Mouse (Mus musculus): Measurements from ENCODE around the gene Rhbdd1. TPM values are rescaled to one million over a fixed set of nuclear protein-coding genes. Genes with fewer than 3 reads are reported as not detected.

The Rhbdd1 gene
- total and polyA plus RNA-seq, 3 experiments: 12.6 to 21.8 (median 19.8) TPM

GRCm38 (mm10) chr1:82407786-82408185 lies 91.5 kb downstream of the Rhbdd1 start:
- Histone ChIP-seq H3K9me3 (replicated peaks; ENCODE audit: low read length) (no peaks in the 10 kb centered on the region), H3K4me3 (replicated peaks in 1 of 3; ENCODE audit: low read depth in 2 of 3, low read length in 2 of 3, poor library complexity in 1 of 3) (no peak overlapping the region), H3K9ac (ENCODE audit: insufficient read depth, low read depth) (no peak overlapping the region), H3K79me2 (replicated peaks; ENCODE audit: control insufficient read depth, extremely low read depth, insufficient read depth, poor library complexity, severe bottlenecking) (no peaks in the 10 kb centered on the region), H3K27me3 (replicated peaks) (no peaks in the 10 kb centered on the region), H3K4me1 (ENCODE audit: control insufficient read depth in 1 of 2, insufficient read depth in 2 of 2) (no peaks in the 10 kb centered on the region), H3K4me2 (ENCODE audit: insufficient read depth, low read depth, poor library complexity, severe bottlenecking) (no peak overlapping the region), H3K27ac (ENCODE audit: insufficient read depth, low read depth) (no peak overlapping the region), H3K36me3 (replicated peaks in 1 of 2; ENCODE audit: control insufficient read depth in 1 of 2, insufficient read depth in 1 of 2, low read length in 1 of 2) (peaks cover 12 to 60% of the 10 kb centered on the region in 2 experiments)
- dilution Hi-C loops (cut with MboI; ENCODE audit: extremely low pct_ligation_motif_present, extremely low pct_unique_long_range_greater_than_20kb, low sequenced_read_pairs): no loop called here
- DNase-seq (ENCODE audit: extremely low read depth): no peak
- no peak for TF ChIP-seq KAT2A (IDR thresholded peaks at IDR 0.05; ENCODE audit: insufficient replicate concordance, low read length)
- no peak for TF ChIP-seq UBTF (IDR thresholded peaks at IDR 0.05; ENCODE audit: low read depth, low read length)
- TF ChIP-seq POLR2AphosphoS2 (IDR thresholded peaks at IDR 0.05; ENCODE audit: low read depth, low read length): no peak
- TF ChIP-seq E2F4 (IDR thresholded peaks at IDR 0.05; ENCODE audit: insufficient replicate concordance, low read depth, low read length): no peak
- TF ChIP-seq JUND (conservative IDR thresholded peaks at IDR 0.05; ENCODE audit: low read depth, low read length): no peak
- TF ChIP-seq ZNF384 (IDR thresholded peaks at IDR 0.05; ENCODE audit: low read depth, low read length): no peak
- no peak for TF ChIP-seq CHD2 (IDR thresholded peaks at IDR 0.05; ENCODE audit: low read length)
- TF ChIP-seq NELFE (IDR thresholded peaks at IDR 0.05; ENCODE audit: low read depth, low read length): no peak
- TF ChIP-seq TBP (conservative IDR thresholded peaks at IDR 0.05; ENCODE audit: low read depth, low read length): no peak
- TF ChIP-seq MAZ (IDR thresholded peaks at IDR 0.05; ENCODE audit: low read depth, low read length): no peak
- TF ChIP-seq SMC3 (IDR thresholded peaks at IDR 0.05; ENCODE audit: low read depth, low read length): no peak
- no peak for TF ChIP-seq ZKSCAN1 (IDR thresholded peaks at IDR 0.05; ENCODE audit: borderline replicate concordance, low read depth, low read length)
- TF ChIP-seq BHLHE40 (IDR thresholded peaks at IDR 0.05; ENCODE audit: low read depth, low read length): no peak
- no peak for TF ChIP-seq GABPA (IDR thresholded peaks at IDR 0.05; ENCODE audit: insufficient replicate concordance, low read depth, low read length)
- no peak for TF ChIP-seq RCOR1 (conservative IDR thresholded peaks at IDR 0.05; ENCODE audit: low read depth, low read length)
- no peak for TF ChIP-seq CTCF (conservative IDR thresholded peaks at IDR 0.05 in 1 of 2, IDR thresholded peaks at IDR 0.05 in 1 of 2; ENCODE audit: low read depth in 2 of 2, low read length in 2 of 2)
- no peak for TF ChIP-seq USF1 (IDR thresholded peaks at IDR 0.05; ENCODE audit: low read depth, low read length)
- TF ChIP-seq MXI1 (IDR thresholded peaks at IDR 0.05; ENCODE audit: low read depth, low read length): no peak
- in situ Hi-C loops (cut with MboI; ENCODE audit: low pct_ligation_motif_present, low pct_unique_long_range_greater_than_20kb, low sequenced_read_pairs): no loop called here

GRCm38 (mm10) chr1:82409271-82409670 lies 93.0 kb downstream of the Rhbdd1 start:
- Histone ChIP-seq H3K36me3 (replicated peaks in 1 of 2; ENCODE audit: control insufficient read depth in 1 of 2, insufficient read depth in 1 of 2, low read length in 1 of 2) (peaks cover 12 to 61% of the 10 kb centered on the region in 2 experiments), H3K9ac (ENCODE audit: insufficient read depth, low read depth) (no peak overlapping the region), H3K4me3 (replicated peaks in 1 of 3; ENCODE audit: low read depth in 2 of 3, low read length in 2 of 3, poor library complexity in 1 of 3) (no peak overlapping the region), H3K4me1 (ENCODE audit: control insufficient read depth in 1 of 2, insufficient read depth in 2 of 2) (peaks cover 0 to 5% of the 10 kb centered on the region in 2 experiments; a peak in 1 of 4 replicates), H3K79me2 (replicated peaks; ENCODE audit: control insufficient read depth, extremely low read depth, insufficient read depth, poor library complexity, severe bottlenecking) (no peaks in the 10 kb centered on the region), H3K9me3 (replicated peaks; ENCODE audit: low read length) (no peaks in the 10 kb centered on the region), H3K27ac (ENCODE audit: insufficient read depth, low read depth) (no peak overlapping the region), H3K4me2 (ENCODE audit: insufficient read depth, low read depth, poor library complexity, severe bottlenecking) (no peak overlapping the region), H3K27me3 (replicated peaks) (no peaks in the 10 kb centered on the region)
- in situ Hi-C loops (cut with MboI; ENCODE audit: low pct_ligation_motif_present, low pct_unique_long_range_greater_than_20kb, low sequenced_read_pairs) (no loop called here), dilution Hi-C loops (cut with MboI; ENCODE audit: extremely low pct_ligation_motif_present, extremely low pct_unique_long_range_greater_than_20kb, low sequenced_read_pairs) (no loop called here)
- TF ChIP-seq NELFE (IDR thresholded peaks at IDR 0.05; ENCODE audit: low read depth, low read length) (no peak), TCF12 (IDR thresholded peaks at IDR 0.05; ENCODE audit: low read depth, low read length) (no peak), E2F4 (IDR thresholded peaks at IDR 0.05; ENCODE audit: insufficient replicate concordance, low read depth, low read length) (no peak), MAX (IDR thresholded peaks at IDR 0.05; ENCODE audit: low read length) (no peak), MYC (IDR thresholded peaks at IDR 0.05; ENCODE audit: low read depth, low read length) (no peak)
- DNase-seq (ENCODE audit: extremely low read depth): no peak
